Mouse (Mus musculus): ENCODE results near the gene Rbbp9. TPM values are rescaled to one million over a fixed set of nuclear protein-coding genes. Genes with fewer than 3 reads are reported as not detected.

Rbbp9 gene
- polyA plus RNA-seq, 1 experiment: 30.2 TPM

DNA sequence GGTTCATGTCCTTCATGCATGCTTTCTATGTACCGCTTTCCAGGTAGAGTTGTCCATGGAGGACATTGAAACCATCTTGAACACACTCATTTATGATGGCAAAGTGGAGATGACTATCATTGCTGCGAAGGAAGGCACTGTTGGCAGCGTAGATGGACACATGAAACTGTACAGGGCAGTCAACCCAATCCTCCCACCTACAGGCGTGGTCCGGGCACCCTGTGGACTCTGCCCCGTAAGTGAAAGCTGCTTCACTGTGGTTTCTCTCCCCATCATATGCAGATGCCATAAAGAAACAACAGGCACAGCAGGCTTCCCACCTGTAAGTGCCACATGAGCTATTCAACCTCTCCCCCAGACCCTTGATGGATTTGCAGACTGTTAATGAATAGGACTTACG lies 13.5 kb downstream of the Rbbp9 start:
- Histone ChIP-seq H3K4me3 (replicated peaks; ENCODE audit: insufficient read depth, low read depth, low read length) (no peak overlapping the region), H3K27me3 (ENCODE audit: control insufficient read depth, insufficient read depth, low read length) (no peaks in the 10 kb centered on the region), H3K27ac (ENCODE audit: insufficient read depth, low read length) (no peak overlapping the region), H3K4me1 (ENCODE audit: control insufficient read depth, insufficient read depth, low read length) (no peaks in the 10 kb centered on the region)
- no peak for DNase-seq
- WGBS: 97% methylated on average over 7 of the region's 7 CpGs
- no peak for TF ChIP-seq POLR2A (IDR thresholded peaks at IDR 0.05; ENCODE audit: borderline replicate concordance, insufficient read depth, low read length)
- TF ChIP-seq CTCF (IDR thresholded peaks at IDR 0.05; ENCODE audit: borderline replicate concordance, insufficient read depth, low read depth, low read length): no peak

DNA sequence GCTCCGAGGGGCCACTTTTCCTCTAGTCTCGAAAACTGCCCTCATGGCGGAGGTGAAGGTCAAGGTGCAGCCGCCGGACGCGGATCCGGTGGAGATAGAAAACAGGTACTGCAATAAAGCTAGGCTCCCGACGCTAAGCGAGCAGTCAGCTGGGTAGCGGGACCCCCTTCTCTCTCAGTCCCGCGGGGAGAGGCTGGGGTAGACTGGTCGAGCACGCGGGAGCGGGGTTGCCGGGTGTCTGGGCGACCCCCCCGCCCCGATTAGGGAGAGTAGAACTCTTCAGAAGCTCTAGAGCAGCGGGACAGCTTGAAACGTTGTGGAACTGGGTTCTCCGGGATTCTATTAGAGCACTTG lies 22.9 kb downstream of the Rbbp9 start:
- 0 out of 2 replicates have a peak, but pooled peaks cover 3% of the 10 kb centered on the region for H3K4me1 ChIP-seq (ENCODE audit: control insufficient read depth, insufficient read depth, low read length)
- peak overlapping the region; percentile 81 for H3K4me3 ChIP-seq (replicated peaks; ENCODE audit: insufficient read depth, low read depth, low read length)
- under 1% methylated on average over 25 of the region's 25 CpGs for WGBS
- H3K27me3 ChIP-seq (ENCODE audit: control insufficient read depth, insufficient read depth, low read length): no peaks in the 10 kb centered on the region
- peak overlapping the region; percentile 96 for H3K27ac ChIP-seq (ENCODE audit: insufficient read depth, low read length)
- no peak for DNase-seq
- TF ChIP-seq CTCF (IDR thresholded peaks at IDR 0.05; ENCODE audit: borderline replicate concordance, insufficient read depth, low read depth, low read length) (no peak), POLR2A (IDR thresholded peaks at IDR 0.05; ENCODE audit: borderline replicate concordance, insufficient read depth, low read length) (no peak; the same call in 1 of the 2 replicates)

DNA sequence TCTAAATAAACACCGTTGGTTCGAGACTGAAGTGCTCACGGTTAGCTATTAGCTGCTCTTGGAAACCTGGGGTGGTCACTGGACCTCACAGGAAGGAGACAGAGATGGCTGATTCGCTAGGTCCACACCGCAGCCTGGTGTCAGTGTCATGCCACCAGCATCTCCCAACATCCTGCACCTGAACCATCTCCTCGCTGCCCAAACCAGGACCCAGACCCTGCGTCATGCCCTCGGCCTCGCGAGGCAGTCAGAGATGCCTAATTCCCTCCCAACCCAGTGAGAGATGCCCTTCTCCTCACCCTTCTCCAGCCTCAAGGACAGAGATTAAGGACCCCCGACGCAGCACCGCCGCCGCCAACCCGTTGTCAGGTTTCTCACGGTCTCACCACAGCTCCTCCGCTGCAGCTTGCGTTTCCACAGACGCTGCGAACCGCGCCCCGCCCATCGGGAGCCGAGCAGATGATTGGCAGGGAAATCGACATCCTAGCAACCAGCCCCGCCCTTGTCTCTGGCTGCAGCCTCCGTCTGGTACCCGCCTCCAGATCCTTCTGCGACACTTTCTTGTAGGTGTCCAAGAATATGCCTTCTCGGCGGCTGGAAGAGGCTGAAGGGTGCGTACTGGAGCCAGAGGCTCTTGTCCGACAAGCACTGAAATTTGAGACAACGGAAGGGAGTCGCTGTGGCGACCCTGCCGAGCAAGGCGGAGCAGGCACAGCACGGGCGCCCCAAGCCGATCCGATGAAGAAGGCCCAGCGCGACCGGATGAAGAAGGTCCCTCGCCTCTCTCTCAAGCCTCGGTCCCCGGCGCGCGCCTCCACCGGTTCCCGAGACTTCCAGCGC lies 23.5 kb downstream of the Rbbp9 start, which contains the start of the genes Dzank1 and Polr3f:
Gene Dzank1 (minus strand): TSS at position 434 of the 840 bp plus-strand sequence.
Gene Polr3f (plus strand): TSS at position 738 of the 840 bp plus-strand sequence.
- TF ChIP-seq CTCF (IDR thresholded peaks at IDR 0.05; ENCODE audit: borderline replicate concordance, insufficient read depth, low read depth, low read length) (no peak), POLR2A (IDR thresholded peaks at IDR 0.05; ENCODE audit: borderline replicate concordance, insufficient read depth, low read length) (peak; percentile 81)
- DNase-seq: peak; percentile 97 to 98
- under 1% methylated on average over 56 of the region's 56 CpGs for WGBS
- H3K27me3 ChIP-seq (ENCODE audit: control insufficient read depth, insufficient read depth, low read length): no peaks in the 10 kb centered on the region
- peak within 1 kb of the TSS; percentile 81 for H3K4me3 ChIP-seq (replicated peaks; ENCODE audit: insufficient read depth, low read depth, low read length)
- H3K27ac ChIP-seq (ENCODE audit: insufficient read depth, low read length): peak within 1 kb of the TSS; percentile 96
- 0 out of 2 replicates have a peak, but pooled peaks cover 3% of the 10 kb centered on the region for H3K4me1 ChIP-seq (ENCODE audit: control insufficient read depth, insufficient read depth, low read length)

DNA sequence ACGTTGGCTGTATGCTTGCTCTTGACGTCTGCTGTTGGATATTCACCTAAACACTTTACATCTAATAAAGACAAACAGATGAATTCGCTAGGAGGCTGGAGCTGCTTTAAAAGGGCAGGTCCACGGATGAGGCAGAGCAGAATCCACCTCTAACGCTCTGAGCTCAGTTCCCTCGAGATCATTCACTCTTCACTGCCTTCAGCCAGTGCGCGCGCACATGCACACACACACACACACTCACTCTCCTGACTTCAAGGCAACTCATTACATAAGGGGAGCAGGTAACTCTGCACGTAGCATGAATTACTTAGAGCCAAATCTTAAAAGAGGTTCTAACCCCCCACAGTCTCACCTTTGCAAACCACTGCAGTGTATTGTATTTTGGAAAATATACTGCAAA lies 24.8 kb downstream of the Rbbp9 start:
- DNase-seq: peak; percentile 28 to 40
- WGBS: 39% methylated on average over 10 of the region's 10 CpGs
- 0 out of 2 replicates have a peak, but pooled peaks cover 3% of the 10 kb centered on the region for H3K4me1 ChIP-seq (ENCODE audit: control insufficient read depth, insufficient read depth, low read length)
- no peak overlapping the region for H3K27ac ChIP-seq (ENCODE audit: insufficient read depth, low read length)
- TF ChIP-seq CTCF (IDR thresholded peaks at IDR 0.05; ENCODE audit: borderline replicate concordance, insufficient read depth, low read depth, low read length) (no peak), POLR2A (IDR thresholded peaks at IDR 0.05; ENCODE audit: borderline replicate concordance, insufficient read depth, low read length) (no peak)
- no peaks in the 10 kb centered on the region for H3K27me3 ChIP-seq (ENCODE audit: control insufficient read depth, insufficient read depth, low read length)
- peak overlapping the region; percentile 7 for H3K4me3 ChIP-seq (replicated peaks; ENCODE audit: insufficient read depth, low read depth, low read length)

DNA sequence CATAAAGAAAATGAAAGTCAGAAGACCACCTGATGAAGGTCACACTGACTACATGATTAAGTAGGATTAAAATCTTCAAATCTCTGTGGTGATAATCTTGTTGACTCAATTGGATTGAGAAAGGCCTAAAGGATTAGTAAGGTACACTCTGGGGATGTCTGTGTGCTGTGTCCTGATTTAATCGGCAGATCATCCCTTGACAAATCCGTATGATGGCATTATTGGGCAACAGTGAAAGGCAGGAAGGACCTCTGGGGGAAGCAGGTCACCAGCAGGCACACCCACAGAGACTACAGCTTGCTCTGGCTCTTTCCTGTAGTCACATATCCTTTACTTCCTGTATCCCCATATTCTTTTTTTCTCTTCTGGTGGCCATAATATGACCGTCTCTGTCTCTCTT lies 30.9 kb downstream of the Rbbp9 start:
- DNase-seq: no peak
- TF ChIP-seq CTCF (IDR thresholded peaks at IDR 0.05; ENCODE audit: borderline replicate concordance, insufficient read depth, low read depth, low read length) (no peak), POLR2A (IDR thresholded peaks at IDR 0.05; ENCODE audit: borderline replicate concordance, insufficient read depth, low read length) (no peak)
- Histone ChIP-seq H3K4me1 (ENCODE audit: control insufficient read depth, insufficient read depth, low read length) (no peaks in the 10 kb centered on the region), H3K27ac (ENCODE audit: insufficient read depth, low read length) (no peak overlapping the region), H3K4me3 (replicated peaks; ENCODE audit: insufficient read depth, low read depth, low read length) (no peak overlapping the region), H3K27me3 (ENCODE audit: control insufficient read depth, insufficient read depth, low read length) (no peaks in the 10 kb centered on the region)
- 79% methylated on average over 3 of the region's 3 CpGs for WGBS

DNA sequence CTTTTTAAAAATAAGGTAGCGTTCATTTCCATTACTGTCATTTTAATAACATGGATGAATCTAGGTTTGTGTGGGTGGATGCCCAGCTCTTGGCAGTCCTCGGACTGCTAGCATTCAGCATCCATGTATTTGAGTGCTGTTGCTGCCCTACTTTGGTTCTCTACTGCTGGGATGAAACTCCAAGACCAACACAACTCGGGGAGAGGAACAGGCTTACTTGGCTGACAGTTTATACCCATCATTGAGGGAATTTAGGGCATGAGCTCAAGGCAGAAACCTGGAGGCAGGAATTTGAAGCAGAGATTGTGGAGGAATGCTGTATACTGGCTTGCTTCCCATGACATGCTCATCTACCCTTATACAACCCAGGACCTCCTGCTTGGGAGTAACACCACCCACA lies 36.0 kb downstream of the Rbbp9 start:
- Histone ChIP-seq H3K27me3 (ENCODE audit: control insufficient read depth, insufficient read depth, low read length) (no peaks in the 10 kb centered on the region), H3K4me3 (replicated peaks; ENCODE audit: insufficient read depth, low read depth, low read length) (no peak overlapping the region), H3K27ac (ENCODE audit: insufficient read depth, low read length) (no peak overlapping the region), H3K4me1 (ENCODE audit: control insufficient read depth, insufficient read depth, low read length) (no peaks in the 10 kb centered on the region)
- TF ChIP-seq CTCF (IDR thresholded peaks at IDR 0.05; ENCODE audit: borderline replicate concordance, insufficient read depth, low read depth, low read length) (no peak), POLR2A (IDR thresholded peaks at IDR 0.05; ENCODE audit: borderline replicate concordance, insufficient read depth, low read length) (no peak)
- DNase-seq: no peak
- WGBS: 37% methylated on average over 3 of the region's 3 CpGs

DNA sequence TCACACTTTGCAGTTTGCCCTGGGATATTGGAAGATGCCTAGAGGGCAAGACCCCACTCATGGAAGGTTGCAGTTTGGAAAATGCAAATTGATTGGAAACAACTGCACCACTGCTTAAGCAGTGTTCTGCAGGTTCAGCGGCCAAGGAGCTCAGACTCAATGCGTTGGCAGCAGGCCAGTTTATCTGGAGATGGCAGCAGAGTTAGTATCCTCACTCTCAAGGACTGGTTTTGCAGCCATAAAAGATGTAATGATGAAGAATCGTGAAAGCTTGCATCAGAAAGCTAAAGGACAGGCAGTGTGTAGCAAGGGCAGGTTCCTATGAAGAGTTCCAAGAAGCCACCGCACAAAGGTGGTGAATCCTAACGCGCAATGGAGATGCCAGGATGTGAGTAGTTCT lies 48.5 kb downstream of the Rbbp9 start:
- Histone ChIP-seq H3K4me1 (ENCODE audit: control insufficient read depth, insufficient read depth, low read length) (no peaks in the 10 kb centered on the region), H3K27me3 (ENCODE audit: control insufficient read depth, insufficient read depth, low read length) (no peaks in the 10 kb centered on the region), H3K27ac (ENCODE audit: insufficient read depth, low read length) (no peak overlapping the region), H3K4me3 (replicated peaks; ENCODE audit: insufficient read depth, low read depth, low read length) (no peak overlapping the region)
- no peak for DNase-seq
- 75% methylated on average over 6 of the region's 6 CpGs for WGBS
- TF ChIP-seq CTCF (IDR thresholded peaks at IDR 0.05; ENCODE audit: borderline replicate concordance, insufficient read depth, low read depth, low read length): no peak
- TF ChIP-seq POLR2A (IDR thresholded peaks at IDR 0.05; ENCODE audit: borderline replicate concordance, insufficient read depth, low read length): no peak

Other genes starting within 250 kb of the Rbbp9 start
- not detected in 2 replicates for gene Ovol2, start 218.7 kb downstream of the Rbbp9 start, polyA plus RNA-seq (2012; rRNA removed)
- 34.1 and 35.3 TPM in 2 replicates for gene Kat14, start 181.9 kb downstream of the Rbbp9 start, polyA plus RNA-seq (2012; rRNA removed)
- not detected in 2 replicates for gene Pet117, start 181.9 kb downstream of the Rbbp9 start, polyA plus RNA-seq (2012; rRNA removed)
- gene Dzank1, start 23.5 kb downstream of the Rbbp9 start, polyA plus RNA-seq (2012; rRNA removed): 83.3 and 94.1 TPM in 2 replicates
- 21.4 and 24.7 TPM in 2 replicates for gene Polr3f, start 23.2 kb downstream of the Rbbp9 start, polyA plus RNA-seq (2012; rRNA removed)
- 65.3 and 72.8 TPM in 2 replicates for gene Sec23b, start 5.4 kb upstream of the Rbbp9 start, polyA plus RNA-seq (2012; rRNA removed)
- gene Smim26, start 43.2 kb upstream of the Rbbp9 start, polyA plus RNA-seq (2012; rRNA removed): 87.1 and 99.1 TPM in 2 replicates
- 74.5 and 75.3 TPM in 2 replicates for gene Dtd1, start 49.0 kb upstream of the Rbbp9 start, polyA plus RNA-seq (2012; rRNA removed)